Mouse (Mus musculus) intestine, postnatal 0 days (tissue): ENCODE data around the gene Mvk. TPM values are rescaled to one million over a fixed set of nuclear protein-coding genes. Genes with fewer than 3 reads are reported as not detected.
A peak's percentile ranks its signal among the peaks of the same experiment; 100 is the strongest.

ENCODE experiments used
- ATAC-seq: fragments of 200-750 bp; cut with Nextera tagmentation; 2 replicates; pipeline ENCODE4 v1.8.0; 2017; ENCODE audit warnings: mild to moderate bottlenecking, moderate TSS enrichment, moderate library complexity
- H3K27ac ChIP-seq: fragments of 300-500 bp; sonication (generic); 2 replicates; pipeline ENCODE4 v1.5.1; 2014; ENCODE audit warnings: mild to moderate bottlenecking, low read depth, low read length, moderate library complexity
- H3K27me3 ChIP-seq: fragments of 300-500 bp; sonication (generic); replicated peaks from 2 replicates; pipeline ENCODE4 v1.6.1; 2014; ENCODE audit warnings: low read length, mixed read lengths; ENCODE audit not compliant: control insufficient read depth, insufficient read depth
- H3K36me3 ChIP-seq: fragments of 300-500 bp; sonication (generic); 2 replicates; pipeline ENCODE4 v1.6.1; 2014; ENCODE audit warnings: mild to moderate bottlenecking, moderate library complexity; ENCODE audit not compliant: control insufficient read depth, insufficient read depth
- H3K4me1 ChIP-seq: fragments of 300-500 bp; sonication (generic); replicated peaks from 2 replicates; pipeline ENCODE4 v1.6.1; 2014; ENCODE audit warnings: antibody characterized with exemption, low read length, mixed read lengths; ENCODE audit not compliant: control insufficient read depth, insufficient read depth
- H3K4me2 ChIP-seq: fragments of 300-500 bp; sonication (generic); replicated peaks from 2 replicates; pipeline ENCODE4 v1.6.1; 2014; ENCODE audit warnings: low read depth, mild to moderate bottlenecking, moderate library complexity
- H3K4me3 ChIP-seq: fragments of 300-500 bp; sonication (generic); 2 replicates; pipeline ENCODE4 v1.5.1; 2014; ENCODE audit warnings: low read depth, low read length
- H3K9ac ChIP-seq: fragments of 300-500 bp; sonication (generic); 2 replicates; pipeline ENCODE4 v1.6.1; 2014; ENCODE audit warnings: mild to moderate bottlenecking, low read depth, low read length
- H3K9me3 ChIP-seq: fragments of 300-500 bp; sonication (generic); 2 replicates; pipeline ENCODE4 v1.6.1; 2016; ENCODE audit warnings: mixed run types; ENCODE audit not compliant: control insufficient read depth
- CTCF ChIP-seq: sonication (generic); IDR thresholded peaks from 2 replicates; pipeline ENCODE4 v1.5.1; 2016; ENCODE audit warnings: low read depth, mild to moderate bottlenecking, control low read depth, antibody characterized with exemption, moderate library complexity
- WGBS: fragments of 180-500 bp; shearing (Covaris S2); extraction: QIAGEN DNeasy Blood & Tissue Kit; methylation state at CpG from one replicate; pipeline ENCODE4 v1.1.7; 2014; 5-methylcytosine and 5-hydroxymethylcytosine counted together
- polyA plus RNA-seq: library from polyadenylated mRNA; unstranded; fragments of >200 nt; fragmentation: Nextera tagmentation; extraction: Ambion mirVana; gene quantifications from 2 replicates; pipeline ENCODE4 v1.2.1, GENCODE M21; 2015

The Mvk gene
- polyA plus RNA-seq, 1 experiment from 2014 or later, result 13.8 TPM

DNA sequence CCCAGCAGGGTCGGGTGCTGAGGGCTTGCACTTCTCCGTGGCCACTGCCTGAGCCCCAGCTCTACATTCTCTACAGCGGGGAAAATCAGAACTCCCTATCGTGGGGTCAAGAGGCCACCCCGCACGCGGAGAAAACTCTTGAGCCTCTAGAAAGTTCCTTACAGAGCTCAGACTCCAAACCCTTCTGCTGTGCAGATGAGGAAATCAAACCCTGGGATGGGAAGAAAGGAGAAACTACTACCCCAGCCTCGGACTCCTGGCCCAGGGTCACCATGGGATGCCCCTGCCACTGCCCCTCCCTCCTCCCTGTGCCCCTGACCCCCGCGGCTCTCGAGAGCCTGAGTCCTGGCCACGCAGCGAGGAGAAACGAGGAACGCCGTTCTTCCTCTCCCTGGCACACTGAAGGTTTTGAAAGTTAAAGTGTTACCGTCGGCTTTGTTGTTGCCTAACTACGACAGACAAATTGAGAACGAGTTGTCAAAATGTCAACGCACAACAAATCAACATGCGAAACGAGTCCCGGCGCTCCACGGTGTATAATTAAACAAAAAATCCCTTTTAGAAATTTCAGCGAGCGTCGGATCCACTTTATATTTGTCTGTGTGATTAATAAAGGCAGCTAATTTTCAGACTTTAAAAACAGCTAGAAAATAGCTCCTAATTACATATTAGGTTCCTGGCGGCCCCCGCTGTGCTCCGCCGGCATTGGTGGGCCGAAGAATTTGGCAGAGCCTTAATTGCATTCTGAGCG is 30.8 kb downstream of the Mvk start:
- WGBS, result 56% methylated on average over 35 of the region's 35 CpGs
- no peak for TF ChIP-seq CTCF
- no peaks in the 10 kb centered on the region for H3K9me3 ChIP-seq
- H3K27ac ChIP-seq, result no peak overlapping the region
- H3K4me3 ChIP-seq, result no peak overlapping the region
- ATAC-seq, result no peak
- no peaks in the 10 kb centered on the region for H3K27me3 ChIP-seq
- H3K4me1 ChIP-seq, result no peaks in the 10 kb centered on the region
- no peaks in the 10 kb centered on the region for H3K36me3 ChIP-seq
- H3K9ac ChIP-seq, result no peak overlapping the region
- H3K4me2 ChIP-seq, result no peak overlapping the region

DNA sequence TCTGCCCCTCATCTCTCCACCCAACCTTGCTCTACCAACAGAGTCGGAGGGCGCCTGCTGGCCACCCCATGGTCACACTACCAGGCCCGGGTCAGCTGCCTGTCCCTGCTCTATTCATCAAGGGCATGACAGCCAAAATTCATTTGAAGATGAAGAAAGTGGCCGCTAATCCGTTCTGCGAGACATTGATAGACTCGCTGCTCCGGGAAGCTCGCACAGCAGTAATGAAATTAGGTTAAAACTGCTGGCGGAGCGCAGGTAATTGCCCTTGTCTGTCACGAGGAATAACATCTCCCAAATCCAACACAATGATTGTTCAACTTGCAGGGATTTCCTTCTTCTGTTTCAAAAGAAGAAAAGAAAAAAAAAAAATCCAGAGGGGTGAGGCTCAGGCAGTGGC is 34.2 kb downstream of the Mvk start:
- no peak overlapping the region for H3K27ac ChIP-seq
- peaks cover 3% of the 10 kb centered on the region; the same call in 1 of the 2 replicates for H3K27me3 ChIP-seq
- no peak overlapping the region for H3K9ac ChIP-seq
- WGBS, result 86% methylated on average over 12 of the region's 12 CpGs
- ATAC-seq, result no peak
- no peaks in the 10 kb centered on the region for H3K36me3 ChIP-seq
- H3K4me3 ChIP-seq, result no peak overlapping the region
- no peaks in the 10 kb centered on the region for H3K4me1 ChIP-seq
- TF ChIP-seq CTCF, result no peak
- H3K4me2 ChIP-seq, result no peak overlapping the region
- H3K9me3 ChIP-seq, result no peaks in the 10 kb centered on the region

- 7% methylated on average over 14 of the region's 14 CpGs for WGBS
- ATAC-seq, result peak; percentile 53; the same call in 1 of the 2 replicates
- peak overlapping the region; percentile 25; the same call in 1 of the 2 replicates for H3K4me2 ChIP-seq
- H3K4me1 ChIP-seq, result no peaks in the 10 kb centered on the region
- H3K9me3 ChIP-seq, result no peaks in the 10 kb centered on the region
- no peak overlapping the region for H3K9ac ChIP-seq
- no peak for TF ChIP-seq CTCF
- no peak overlapping the region for H3K4me3 ChIP-seq
- H3K36me3 ChIP-seq, result no peaks in the 10 kb centered on the region
- H3K27ac ChIP-seq, result no peak overlapping the region
- H3K27me3 ChIP-seq, result peaks cover 3% of the 10 kb centered on the region; the same call in 1 of the 2 replicates
Observed at GRCm38 (mm10) chr5:114482587-114483011, 38.5 kb downstream of the Mvk start.

DNA sequence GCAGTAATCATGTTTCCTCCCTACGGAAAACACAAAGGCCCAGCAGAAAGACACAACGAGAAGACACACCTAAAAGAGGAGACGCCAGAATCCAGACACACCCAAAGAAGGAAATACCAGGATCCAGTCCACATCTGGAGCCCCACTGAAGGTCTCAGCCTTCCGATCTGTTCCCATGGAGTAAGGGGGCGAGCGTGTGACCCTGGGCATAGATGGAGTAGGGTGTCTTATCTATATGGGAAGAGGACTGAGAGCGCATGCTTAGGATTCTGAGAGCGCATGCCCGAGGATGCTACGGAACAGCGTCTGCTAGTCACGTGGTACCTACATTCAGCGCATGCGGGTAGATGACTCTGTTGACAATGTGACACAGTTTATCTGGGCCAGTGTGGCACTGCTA is 41.6 kb downstream of the Mvk start:
- no peak overlapping the region for H3K9ac ChIP-seq
- H3K36me3 ChIP-seq, result no peaks in the 10 kb centered on the region
- H3K4me1 ChIP-seq, result no peaks in the 10 kb centered on the region
- 78% methylated on average over 14 of the region's 14 CpGs for WGBS
- H3K9me3 ChIP-seq, result no peaks in the 10 kb centered on the region
- H3K27ac ChIP-seq, result no peak overlapping the region
- H3K27me3 ChIP-seq, result no peaks in the 10 kb centered on the region
- no peak for TF ChIP-seq CTCF
- no peak overlapping the region for H3K4me3 ChIP-seq
- no peak overlapping the region for H3K4me2 ChIP-seq
- no peak for ATAC-seq

DNA sequence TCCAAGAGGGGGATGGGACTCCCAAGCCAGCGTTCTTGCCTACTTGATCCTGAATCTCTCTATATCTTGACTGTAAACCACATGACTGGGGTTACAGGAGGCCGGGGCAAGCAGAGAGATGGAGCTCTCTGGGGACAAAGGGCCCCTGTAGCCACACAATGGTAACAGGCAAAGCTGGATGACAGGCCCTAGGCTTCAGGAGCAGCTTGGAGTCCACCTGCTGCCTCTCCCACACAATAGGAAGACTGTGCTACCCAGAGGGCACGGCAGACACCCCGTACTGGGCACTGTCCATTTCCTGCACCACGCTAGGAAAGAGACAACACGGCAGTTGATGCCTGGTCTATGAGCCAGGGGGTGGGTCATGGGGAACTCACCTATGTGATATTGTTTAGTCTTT is 45.5 kb downstream of the Mvk start:
- no peak for TF ChIP-seq CTCF
- Histone ChIP-seq H3K27ac (no peak overlapping the region), H3K9ac (no peak overlapping the region), H3K27me3 (no peaks in the 10 kb centered on the region), H3K4me3 (no peak overlapping the region), H3K36me3 (no peaks in the 10 kb centered on the region), H3K4me2 (no peak overlapping the region), H3K9me3 (no peaks in the 10 kb centered on the region), H3K4me1 (no peaks in the 10 kb centered on the region)
- ATAC-seq, result no peak
- WGBS, result 75% methylated on average over 6 of the region's 6 CpGs

DNA sequence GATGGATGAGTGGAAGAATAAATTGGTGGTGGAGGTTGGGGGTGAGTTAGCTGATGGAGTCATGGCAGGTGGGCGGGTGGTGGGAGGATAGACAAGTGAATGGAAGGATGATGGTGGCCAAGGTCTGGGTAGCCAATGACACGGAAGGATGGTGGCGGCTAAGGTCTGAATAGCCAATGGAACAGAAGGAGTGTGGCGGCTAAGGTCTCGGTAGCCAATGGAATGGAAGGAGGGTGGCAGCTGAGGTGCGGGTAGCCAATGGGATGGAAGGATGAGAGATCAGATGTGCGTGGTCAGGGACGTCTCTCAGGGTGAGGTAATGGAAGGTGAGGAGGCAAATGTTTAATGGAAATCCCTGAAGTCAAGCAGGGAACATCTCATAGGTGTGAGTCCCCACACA is 46.2 kb downstream of the Mvk start:
- Histone ChIP-seq H3K27me3 (no peaks in the 10 kb centered on the region), H3K4me2 (no peak overlapping the region), H3K4me1 (no peaks in the 10 kb centered on the region), H3K27ac (no peak overlapping the region), H3K36me3 (no peaks in the 10 kb centered on the region), H3K4me3 (no peak overlapping the region), H3K9me3 (no peaks in the 10 kb centered on the region), H3K9ac (no peak overlapping the region)
- ATAC-seq, result no peak
- WGBS, result 95% methylated on average over 8 of the region's 8 CpGs
- no peak for TF ChIP-seq CTCF

DNA sequence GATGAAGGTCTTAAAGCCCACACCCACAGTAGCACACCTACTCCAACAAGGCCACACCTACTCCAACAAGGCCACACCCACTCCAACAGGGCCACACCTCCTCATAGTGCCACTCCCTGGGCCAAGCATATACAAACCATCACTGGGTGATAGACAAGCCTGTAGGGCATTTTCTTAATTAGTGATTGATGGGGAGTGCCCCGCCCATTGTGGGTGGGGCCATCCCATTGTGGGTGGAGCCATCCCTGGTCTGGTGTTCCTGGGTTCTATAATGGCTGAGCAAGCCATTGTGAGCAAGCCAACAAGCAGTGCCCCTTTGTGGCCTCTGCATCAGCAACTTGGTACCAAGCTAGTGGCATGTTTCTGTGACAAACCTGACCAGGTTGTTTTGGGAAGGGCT is 50.7 kb downstream of the Mvk start:
- H3K4me1 ChIP-seq, result no peaks in the 10 kb centered on the region
- no peak overlapping the region for H3K4me2 ChIP-seq
- H3K9me3 ChIP-seq, result no peaks in the 10 kb centered on the region
- H3K27me3 ChIP-seq, result no peaks in the 10 kb centered on the region
- no peak overlapping the region for H3K27ac ChIP-seq
- H3K4me3 ChIP-seq, result no peak overlapping the region
- H3K36me3 ChIP-seq, result no peaks in the 10 kb centered on the region
- 22% methylated on average over 1 of the region's 1 CpGs for WGBS
- no peak for ATAC-seq
- no peak for TF ChIP-seq CTCF
- H3K9ac ChIP-seq, result no peak overlapping the region
